Mouse (Mus musculus): ENCODE measurements around the gene Grem1.

GRCm38 (mm10) chr2:113795186-113795585 lies 36.7 kb upstream of the Grem1 start:
- TF ChIP-seq CTCF (IDR thresholded peaks at IDR 0.05; ENCODE audit: low read depth) (no peak), EP300 (IDR thresholded peaks at IDR 0.05; ENCODE audit: low read depth) (no peak)

Measured in heart, postnatal 0 days (tissue).